Mouse (Mus musculus) heart, embryonic 13.5 days (tissue): ENCODE data around the gene Pomp. TPM values are rescaled to one million over a fixed set of nuclear protein-coding genes. Genes with fewer than 3 reads are reported as not detected.
"Not testable (repeated sequence)": the region's sequence is repeated elsewhere in the genome, so short reads cannot be mapped to it uniquely, and the experiment has no call there.

ENCODE experiments used
- ATAC-seq: fragments of 200-750 bp; cut with Nextera tagmentation; 2 replicates; pipeline ENCODE4 v1.8.0; 2017; ENCODE audit warnings: moderate TSS enrichment; ENCODE audit not compliant: insufficient number of reproducible peaks, low FRiP score, low TSS enrichment; ENCODE audit errors: extremely low read depth
- H3K27ac ChIP-seq: fragments of 300-500 bp; sonication (generic); replicated peaks from 2 replicates; pipeline ENCODE4 v1.5.1; 2015; ENCODE audit warnings: moderate library complexity, mild to moderate bottlenecking, inconsistent platforms
- H3K27me3 ChIP-seq: fragments of 300-500 bp; sonication (generic); replicated peaks from 2 replicates; pipeline ENCODE4 v1.6.1; 2015; ENCODE audit warnings: mild to moderate bottlenecking, inconsistent platforms
- H3K36me3 ChIP-seq: fragments of 300-500 bp; sonication (generic); 2 replicates; pipeline ENCODE4 v1.6.1; 2015; ENCODE audit warnings: mild to moderate bottlenecking, inconsistent platforms
- H3K4me1 ChIP-seq: fragments of 300-500 bp; sonication (generic); 2 replicates; pipeline ENCODE4 v1.6.1; 2015; ENCODE audit warnings: inconsistent platforms
- H3K4me2 ChIP-seq: fragments of 300-500 bp; sonication (generic); 2 replicates; pipeline ENCODE4 v1.6.1; 2015; ENCODE audit warnings: inconsistent platforms, mild to moderate bottlenecking, moderate library complexity
- H3K4me3 ChIP-seq: fragments of 300-500 bp; sonication (generic); 2 replicates; pipeline ENCODE4 v1.5.1; 2015; ENCODE audit warnings: moderate library complexity, mild to moderate bottlenecking, inconsistent platforms
- H3K9ac ChIP-seq: fragments of 300-500 bp; sonication (generic); 2 replicates; pipeline ENCODE4 v1.6.1; 2015; ENCODE audit warnings: inconsistent platforms, mild to moderate bottlenecking, moderate library complexity
- H3K9me3 ChIP-seq: fragments of 300-500 bp; sonication (generic); 2 replicates; pipeline ENCODE4 v1.6.1; 2016; ENCODE audit warnings: inconsistent platforms
- WGBS: fragments of 180-500 bp; shearing (Covaris S2); methylation state at CpG from one replicate; pipeline ENCODE4 v1.1.7; 2015; ENCODE audit warnings: mixed read lengths; 5-methylcytosine and 5-hydroxymethylcytosine counted together
- polyA plus RNA-seq: library from polyadenylated mRNA; unstranded; fragments of >200 nt; fragmentation: Nextera tagmentation; extraction: Ambion mirVana; gene quantifications from 2 replicates; pipeline ENCODE4 v1.2.1, GENCODE M21; 2015

Pomp gene
- polyA plus RNA-seq, 1 experiment from 2014 or later = 303 TPM

DNA sequence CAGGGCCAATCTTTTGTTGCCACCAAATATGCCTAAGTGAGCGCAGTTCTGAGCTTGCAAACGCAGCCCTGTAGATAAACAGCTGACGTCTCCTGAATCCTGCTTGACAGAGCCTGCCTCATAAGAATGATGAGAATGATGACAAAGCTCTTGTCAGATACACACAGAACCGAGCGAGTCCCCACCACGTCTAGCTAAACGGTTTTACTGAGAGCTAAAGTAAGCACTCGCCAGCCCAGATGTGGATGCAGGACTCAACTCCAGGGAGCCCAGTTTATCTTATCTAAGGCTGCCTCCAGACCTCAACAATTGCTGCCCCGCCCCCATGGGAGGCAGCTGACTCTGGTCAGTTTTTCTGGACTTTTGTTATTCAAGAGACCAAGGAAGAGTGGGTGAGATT, 32.9 kb downstream of the Pomp start:
- WGBS = 6% methylated on average over 9 of the region's 9 CpGs
- H3K4me1 ChIP-seq = peaks cover 32% of the 10 kb centered on the region
- no peak for ATAC-seq
- no peaks in the 10 kb centered on the region for H3K36me3 ChIP-seq
- peak overlapping the region; percentile 85; the same call in 1 of the 2 replicates for H3K9ac ChIP-seq
- peak overlapping the region; percentile 84 for H3K4me2 ChIP-seq
- H3K27ac ChIP-seq = peak overlapping the region; percentile 32; the same call in 1 of the 2 replicates
- H3K27me3 ChIP-seq = peaks cover 3% of the 10 kb centered on the region; the same call in 1 of the 2 replicates
- peak overlapping the region; percentile 81 for H3K4me3 ChIP-seq
- no peaks in the 10 kb centered on the region for H3K9me3 ChIP-seq

GRCm38 (mm10) chr5:147893766-147894454, 33.6 kb downstream of the Pomp start:
- ATAC-seq = no peak
- peak overlapping the region; percentile 84 for H3K4me2 ChIP-seq
- H3K4me3 ChIP-seq = peak overlapping the region; percentile 81
- H3K27me3 ChIP-seq = peaks cover 3% of the 10 kb centered on the region; the same call in 1 of the 2 replicates
- H3K9me3 ChIP-seq = no peaks in the 10 kb centered on the region
- H3K4me1 ChIP-seq = peaks cover 26% of the 10 kb centered on the region
- no peaks in the 10 kb centered on the region for H3K36me3 ChIP-seq
- H3K27ac ChIP-seq = peak overlapping the region; percentile 67; the same call in 1 of the 2 replicates
- H3K9ac ChIP-seq = peak overlapping the region; percentile 85
- WGBS = 2% methylated on average over 25 of the region's 25 CpGs

GRCm38 (mm10) chr5:147894455-147895076, 34.3 kb downstream of the Pomp start, which contains the start of gene Slc46a3:
Slc46a3 (minus strand) TSS chr5:147894815.
- Histone ChIP-seq H3K9ac (peak within 1 kb of the TSS; percentile 85), H3K27ac (peak within 1 kb of the TSS; percentile 67), H3K36me3 (no peaks in the 10 kb centered on the region), H3K4me2 (peak within 1 kb of the TSS; percentile 84), H3K27me3 (peaks cover 3% of the 10 kb centered on the region; the same call in 1 of the 2 replicates), H3K9me3 (no peaks in the 10 kb centered on the region), H3K4me1 (peaks cover 26% of the 10 kb centered on the region), H3K4me3 (peak within 1 kb of the TSS; percentile 81)
- peak; percentile 94 for ATAC-seq
- under 1% methylated on average over 47 of the region's 47 CpGs for WGBS

- H3K36me3 ChIP-seq = no peaks in the 10 kb centered on the region
- H3K27me3 ChIP-seq = peaks cover 3% of the 10 kb centered on the region; the same call in 1 of the 2 replicates
- peaks cover 26% of the 10 kb centered on the region for H3K4me1 ChIP-seq
- H3K9ac ChIP-seq = peak overlapping the region; percentile 71
- H3K27ac ChIP-seq = no peak overlapping the region
- H3K4me2 ChIP-seq = peak overlapping the region; percentile 84
- WGBS = 13% methylated on average over 16 of the region's 16 CpGs
- H3K4me3 ChIP-seq = peak overlapping the region; percentile 81
- H3K9me3 ChIP-seq = no peaks in the 10 kb centered on the region
- no peak for ATAC-seq
Measured at GRCm38 (mm10) chr5:147895436-147896198, 35.4 kb downstream of the Pomp start.

GRCm38 (mm10) chr5:147896501-147896900, 36.2 kb downstream of the Pomp start:
- peaks cover 26% of the 10 kb centered on the region for H3K4me1 ChIP-seq
- H3K27ac ChIP-seq, H3K9me3 ChIP-seq, H3K4me3 ChIP-seq, H3K4me2 ChIP-seq, ATAC-seq, H3K9ac ChIP-seq, H3K36me3 ChIP-seq, H3K27me3 ChIP-seq: not testable (repeated sequence)
- 69% methylated on average over 4 of the region's 4 CpGs for WGBS

GRCm38 (mm10) chr5:147898254-147898653, 38.0 kb downstream of the Pomp start:
- no peak overlapping the region for H3K4me3 ChIP-seq
- peaks cover 3% of the 10 kb centered on the region; the same call in 1 of the 2 replicates for H3K27me3 ChIP-seq
- no peak for ATAC-seq
- H3K27ac ChIP-seq = no peak overlapping the region
- no peaks in the 10 kb centered on the region for H3K36me3 ChIP-seq
- H3K9ac ChIP-seq = no peak overlapping the region
- WGBS = 68% methylated on average over 2 of the region's 2 CpGs
- H3K9me3 ChIP-seq = no peaks in the 10 kb centered on the region
- peaks cover 18% of the 10 kb centered on the region for H3K4me1 ChIP-seq
- H3K4me2 ChIP-seq = no peak overlapping the region

GRCm38 (mm10) chr5:147898968-147899549, 38.8 kb downstream of the Pomp start:
- no peaks in the 10 kb centered on the region for H3K36me3 ChIP-seq
- no peak overlapping the region for H3K27ac ChIP-seq
- H3K4me2 ChIP-seq = no peak overlapping the region
- no peak for ATAC-seq
- no peak overlapping the region for H3K9ac ChIP-seq
- no peak overlapping the region for H3K4me3 ChIP-seq
- 49% methylated on average over 4 of the region's 4 CpGs for WGBS
- H3K9me3 ChIP-seq = no peaks in the 10 kb centered on the region
- H3K27me3 ChIP-seq = peaks cover 3% of the 10 kb centered on the region; the same call in 1 of the 2 replicates
- H3K4me1 ChIP-seq = peaks cover 10% of the 10 kb centered on the region

GRCm38 (mm10) chr5:147902008-147902757, 41.9 kb downstream of the Pomp start:
- no peaks in the 10 kb centered on the region for H3K36me3 ChIP-seq
- WGBS = 46% methylated on average over 15 of the region's 15 CpGs

GRCm38 (mm10) chr5:147903166-147903565, 42.9 kb downstream of the Pomp start:
- 77% methylated on average over 9 of the region's 9 CpGs for WGBS
- ATAC-seq = 0 out of 2 replicates have a peak, but pooled peaks have one; percentile 37
- H3K4me2 ChIP-seq = no peak overlapping the region
- H3K9me3 ChIP-seq = 0 out of 2 replicates have a peak, but pooled peaks cover 3% of the 10 kb centered on the region
- H3K4me3 ChIP-seq = no peak overlapping the region
- no peaks in the 10 kb centered on the region for H3K36me3 ChIP-seq
- H3K4me1 ChIP-seq = no peaks in the 10 kb centered on the region
- H3K27me3 ChIP-seq = no peaks in the 10 kb centered on the region
- H3K9ac ChIP-seq = no peak overlapping the region
- no peak overlapping the region for H3K27ac ChIP-seq

More at GRCm38 (mm10) chr5:147902008-147902757, 41.9 kb downstream of the Pomp start:
- Histone ChIP-seq H3K4me2 (no peak overlapping the region), H3K4me3 (no peak overlapping the region), H3K4me1 (no peaks in the 10 kb centered on the region), H3K9ac (no peak overlapping the region), H3K27me3 (no peaks in the 10 kb centered on the region), H3K27ac (no peak overlapping the region), H3K9me3 (0 out of 2 replicates have a peak, but pooled peaks cover 3% of the 10 kb centered on the region)
- ATAC-seq = no peak

GRCm38 (mm10) chr5:147907144-147907543, 46.9 kb downstream of the Pomp start:
- WGBS = 55% methylated on average over 10 of the region's 11 CpGs
- Histone ChIP-seq H3K4me2 (no peak overlapping the region), H3K36me3 (no peaks in the 10 kb centered on the region), H3K9ac (no peak overlapping the region), H3K27ac (no peak overlapping the region), H3K27me3 (no peaks in the 10 kb centered on the region), H3K4me3 (no peak overlapping the region), H3K4me1 (no peaks in the 10 kb centered on the region), H3K9me3 (0 out of 2 replicates have a peak, but pooled peaks cover 3% of the 10 kb centered on the region)
- no peak for ATAC-seq
